Mouse (Mus musculus): ENCODE data around the gene Ptprd. TPM values are rescaled to one million over a fixed set of nuclear protein-coding genes. Genes with fewer than 3 reads are reported as not detected.

Ptprd gene
- polyA plus RNA-seq (2012; rRNA removed), result 6.7 and 7.8 TPM in 2 replicates

DNA sequence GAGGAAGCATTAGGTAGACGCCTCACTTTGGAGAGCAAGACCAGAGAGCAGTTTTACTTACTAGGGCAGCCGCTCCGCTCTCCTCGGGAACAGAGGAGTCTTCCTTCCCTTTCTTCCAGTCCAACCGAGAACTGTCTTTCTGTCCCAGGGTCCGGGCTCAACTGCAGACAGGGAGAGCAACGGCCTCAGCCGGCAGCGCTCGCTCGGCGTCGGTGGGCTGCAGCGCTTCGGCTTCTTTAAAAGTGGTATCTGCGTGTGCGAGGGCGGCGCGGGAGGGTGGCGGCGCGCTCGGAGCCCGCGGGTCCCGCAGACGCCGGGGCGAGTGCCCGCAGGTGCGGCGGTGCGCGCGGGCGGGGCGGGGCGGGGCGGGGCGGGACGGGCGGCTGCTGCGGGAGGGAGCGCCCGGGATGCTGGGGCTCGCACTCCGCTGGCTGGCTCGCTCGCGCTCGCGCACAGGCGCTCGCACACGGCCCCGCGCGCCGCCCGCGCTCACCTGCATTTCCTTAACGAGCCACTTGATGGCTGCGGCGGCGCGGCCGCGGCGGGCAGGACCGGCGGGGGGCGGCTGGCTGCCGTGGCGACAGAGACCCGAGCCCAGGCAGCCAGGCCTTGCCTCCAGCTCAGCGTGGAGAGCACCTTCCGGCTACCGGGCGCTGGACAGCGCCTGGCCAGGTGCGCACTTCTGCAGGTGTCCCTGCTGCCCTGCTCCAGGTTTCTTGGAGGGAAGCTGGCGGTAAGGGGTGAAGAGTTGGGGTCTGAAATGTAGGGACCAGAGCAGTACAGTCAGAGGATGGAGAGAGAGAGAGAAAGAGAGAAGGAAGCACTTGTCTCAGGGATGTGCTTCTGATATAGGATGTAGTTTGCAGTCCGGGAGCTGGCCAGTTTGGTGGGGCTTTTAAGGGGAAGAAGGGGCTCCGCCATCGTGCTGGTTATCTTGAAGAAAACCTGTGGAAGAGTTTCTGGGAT lies at the start of gene Ptprd:
Gene Ptprd (minus strand): TSS at position 433 of the 966 bp plus-strand sequence.
- no peak for DNase-seq (ENCODE audit: low read depth)

GRCm38 (mm10) chr4:78235820-78236219 lies 24.1 kb upstream of the Ptprd start:
- DNase-seq (ENCODE audit: low read depth), result no peak

DNA sequence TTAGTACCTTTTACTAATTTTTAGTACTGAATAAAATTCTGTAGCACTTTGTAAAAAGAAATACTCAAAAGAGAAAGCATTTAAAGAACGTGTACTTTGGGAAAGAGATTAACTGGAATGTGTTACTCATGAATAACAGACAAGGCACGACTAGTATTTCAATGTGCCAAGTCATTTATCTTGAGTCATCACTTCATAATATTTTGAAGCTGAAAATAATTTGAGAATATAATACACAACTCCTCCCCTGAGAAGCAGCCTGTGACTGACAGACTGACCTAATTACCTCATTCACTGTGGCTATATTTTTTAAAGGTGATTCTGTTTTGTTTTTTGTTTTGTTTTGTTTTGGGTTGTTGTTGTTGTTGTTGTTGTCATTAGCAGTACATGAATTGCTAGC lies 23.6 kb upstream of the Ptprd start:
- no peak for DNase-seq (ENCODE audit: low read depth)

GRCm38 (mm10) chr4:78234681-78235080 lies 22.9 kb upstream of the Ptprd start:
- DNase-seq (ENCODE audit: low read depth), result no peak

DNA sequence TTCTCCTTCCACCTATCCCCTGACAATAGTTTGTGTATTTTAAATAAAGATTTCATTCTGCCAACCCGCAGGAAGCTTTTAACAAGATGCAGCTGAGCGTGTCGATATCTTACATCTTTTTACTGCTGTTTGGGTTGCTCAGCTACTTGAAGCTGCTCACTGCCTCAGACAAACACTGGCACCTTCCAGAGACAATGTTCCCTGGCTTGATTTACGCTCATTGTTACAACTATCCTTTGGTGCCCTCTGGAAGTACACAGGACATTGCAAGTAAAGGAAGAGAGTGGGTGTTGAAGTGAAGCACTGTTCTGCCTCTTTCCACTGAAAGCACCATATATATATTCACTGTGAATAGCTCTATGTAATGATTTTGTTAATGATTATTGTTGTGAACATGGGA lies 2.2 kb upstream of the Ptprd start:
- no peak for DNase-seq (ENCODE audit: low read depth)

DNA sequence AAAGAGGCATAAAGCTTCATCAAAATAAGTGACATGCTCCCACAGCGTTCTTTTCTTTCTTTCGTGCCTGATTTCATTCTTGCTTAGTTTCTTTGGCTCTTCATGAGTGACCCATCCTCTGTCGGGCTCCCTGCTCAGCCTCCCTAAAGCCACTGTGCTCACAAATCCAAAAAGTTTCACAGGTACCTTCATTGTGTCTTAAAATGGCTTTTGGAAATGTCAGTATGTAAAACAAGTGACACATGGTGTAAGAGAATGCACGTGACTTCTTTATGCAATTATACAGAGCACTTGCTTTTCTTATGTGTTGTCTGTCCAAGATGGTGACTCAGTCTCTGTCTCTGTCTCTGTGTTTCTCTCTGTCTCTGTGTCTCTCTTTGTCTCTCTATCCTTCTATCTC lies 1.2 kb upstream of the Ptprd start:
- DNase-seq (ENCODE audit: low read depth), result no peak

- DNase-seq (ENCODE audit: low read depth), result no peak
Measured at GRCm38 (mm10) chr4:78210878-78211528, 758 bp downstream of the Ptprd start.

DNA sequence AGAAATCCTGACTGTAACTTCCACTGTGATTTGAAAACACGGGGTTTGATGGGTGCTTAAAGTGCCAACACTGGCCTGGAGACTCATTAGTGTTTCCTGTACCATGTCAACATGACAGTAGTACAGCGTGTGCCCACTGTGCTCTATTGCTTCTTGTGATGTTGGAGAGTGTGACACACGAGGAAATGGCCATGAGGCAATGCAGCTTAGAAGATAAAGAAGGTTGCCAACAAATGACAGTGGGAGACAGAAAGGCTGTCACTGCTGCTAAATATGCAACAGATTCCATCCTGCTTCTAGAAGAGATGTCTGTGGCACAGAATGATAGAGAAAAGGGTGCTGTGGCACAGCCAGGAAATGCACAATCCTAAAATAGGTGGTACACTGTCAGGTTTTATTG lies 6.7 kb downstream of the Ptprd start:
- no peak for DNase-seq (ENCODE audit: low read depth)

- DNase-seq (ENCODE audit: low read depth), result no peak
Measured at GRCm38 (mm10) chr4:78168447-78168846, 43.3 kb downstream of the Ptprd start.

- DNase-seq (ENCODE audit: low read depth), result no peak
Measured at GRCm38 (mm10) chr4:78160451-78160850, 51.3 kb downstream of the Ptprd start.

DNA sequence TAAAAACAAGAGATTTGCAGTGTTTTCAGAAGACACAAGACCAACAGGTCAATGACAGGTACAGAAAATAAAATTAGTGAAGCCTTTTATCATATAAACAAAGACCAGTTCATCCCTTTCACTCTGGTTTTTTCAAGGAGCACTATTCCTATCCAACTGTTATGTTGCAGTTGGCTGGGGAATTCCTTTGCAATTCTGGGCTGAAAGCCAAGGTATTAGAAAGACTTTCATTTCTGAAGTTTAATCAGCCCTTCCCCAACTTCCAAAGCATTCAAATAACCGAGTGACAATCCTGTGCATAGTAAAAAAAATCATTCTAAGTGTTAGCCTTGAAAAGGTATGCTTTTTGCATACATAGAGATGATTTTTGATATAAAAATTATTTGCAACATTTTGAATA lies 61.2 kb downstream of the Ptprd start:
- no peak for DNase-seq (ENCODE audit: low read depth)

DNA sequence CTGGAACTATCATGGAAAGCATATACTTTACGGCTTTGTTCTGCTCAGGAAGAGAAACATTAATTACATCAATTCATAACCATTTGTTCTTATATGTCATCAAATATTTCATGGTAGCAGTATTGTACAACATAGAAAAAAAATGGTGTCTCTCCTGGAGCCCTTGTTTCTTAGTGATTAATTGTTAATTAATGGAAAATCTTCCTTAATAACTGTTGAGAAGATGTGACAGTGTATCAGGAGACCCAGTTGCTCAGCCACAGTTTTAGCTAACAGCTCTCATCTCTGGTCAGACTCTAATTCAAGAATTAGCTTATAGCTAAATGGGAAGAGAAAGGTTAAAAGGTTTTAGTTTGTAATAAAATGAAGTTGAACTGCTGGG lies 69.0 kb downstream of the Ptprd start:
- no peak for DNase-seq (ENCODE audit: low read depth)

DNA sequence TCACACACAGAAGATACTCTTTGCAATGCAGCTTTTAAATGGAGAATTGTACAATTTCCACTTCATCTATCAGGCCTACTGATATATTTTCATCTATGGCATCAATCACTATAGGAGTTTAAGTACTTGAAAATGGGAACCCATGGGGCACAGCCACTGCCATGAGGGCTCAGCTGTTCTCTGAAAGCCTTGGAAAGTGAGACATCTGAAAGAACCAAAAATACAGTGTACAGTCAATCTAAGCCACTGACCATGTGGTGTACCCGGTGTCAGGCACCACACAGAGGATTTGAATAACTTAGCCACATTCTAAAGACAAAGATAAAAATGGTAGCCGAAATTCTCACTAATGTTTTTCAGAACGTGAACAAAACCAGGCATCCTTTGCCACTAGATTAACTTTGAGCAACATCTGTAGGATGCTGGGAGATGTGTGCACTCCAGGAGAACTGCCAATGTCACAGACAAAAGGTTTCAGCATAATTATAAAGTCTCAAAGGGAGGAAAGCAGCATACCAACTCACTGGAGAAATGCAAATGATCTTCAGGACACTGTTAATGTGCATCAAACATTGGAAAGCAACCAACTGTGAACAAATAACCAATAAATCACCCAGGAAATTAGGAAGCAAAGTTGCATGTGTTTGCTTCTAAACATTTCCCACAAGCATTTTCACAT lies 69.5 kb downstream of the Ptprd start:
- no peak for DNase-seq (ENCODE audit: low read depth)

- no peak for DNase-seq (ENCODE audit: low read depth)
Measured at GRCm38 (mm10) chr4:78110898-78111297, 100.9 kb downstream of the Ptprd start.

DNA sequence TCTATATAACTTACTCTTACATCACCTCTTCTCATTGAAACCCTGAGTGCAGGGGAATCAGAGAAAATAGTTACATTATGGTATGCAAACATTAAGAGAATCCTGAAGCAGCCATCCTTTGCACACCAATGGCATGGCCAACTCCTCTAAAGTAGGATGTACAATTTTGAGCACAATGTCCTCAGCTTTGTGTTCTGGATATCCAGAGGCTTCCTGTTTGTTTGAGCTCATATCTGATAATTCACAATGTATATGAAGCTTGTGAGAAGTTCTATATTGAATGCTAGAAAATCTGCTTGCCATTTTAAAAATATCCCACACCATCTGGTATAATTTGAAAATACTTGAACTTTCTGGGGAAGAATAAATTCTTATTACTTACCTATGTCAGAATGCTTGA lies 114.2 kb downstream of the Ptprd start:
- no peak for DNase-seq (ENCODE audit: low read depth)

- no peak for DNase-seq (ENCODE audit: low read depth)
Measured at GRCm38 (mm10) chr4:78082744-78083143, 129.0 kb downstream of the Ptprd start.

- DNase-seq (ENCODE audit: low read depth), result no peak
Measured at GRCm38 (mm10) chr4:78077499-78077898, 134.3 kb downstream of the Ptprd start.

DNA sequence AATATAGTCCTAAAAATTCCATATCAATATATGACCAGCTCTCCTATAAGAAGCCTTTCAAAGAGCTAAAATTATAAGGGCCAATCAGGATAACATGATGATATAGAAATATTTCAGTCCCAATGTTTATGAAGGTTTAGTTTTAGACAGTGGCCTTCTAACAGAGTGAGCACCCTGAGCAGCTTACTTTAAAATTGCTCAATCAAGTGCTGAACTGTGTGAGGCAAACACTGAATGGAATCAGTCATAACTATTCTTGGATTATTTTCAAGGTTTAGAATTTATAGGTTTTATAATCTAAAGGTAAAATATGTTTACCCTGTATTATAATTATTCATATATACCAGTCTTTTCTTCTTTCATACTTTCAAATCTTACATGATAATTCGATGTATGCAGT lies 134.7 kb downstream of the Ptprd start:
- no peak for DNase-seq (ENCODE audit: low read depth)

DNA sequence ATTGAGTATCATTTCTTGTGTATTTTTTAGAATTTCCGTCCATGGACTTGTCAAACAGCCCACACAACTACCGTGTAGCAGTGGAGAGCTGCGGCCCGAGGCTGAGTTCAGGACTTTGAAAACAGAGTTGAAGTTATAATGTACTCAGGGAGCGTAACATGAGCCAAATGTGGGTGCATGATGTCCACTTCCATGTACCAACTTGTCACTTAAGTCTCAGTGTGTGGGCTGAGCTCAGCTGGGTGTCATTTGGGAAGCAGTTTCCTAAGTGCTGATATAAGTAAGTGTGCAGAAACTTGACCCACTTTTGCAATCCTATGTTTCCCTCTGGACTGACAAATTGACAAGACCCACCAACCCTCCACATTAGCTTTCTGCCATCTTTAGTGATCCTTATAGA lies 173.4 kb downstream of the Ptprd start:
- no peak for DNase-seq (ENCODE audit: low read depth)

GRCm38 (mm10) chr4:78002065-78002464 lies 209.7 kb downstream of the Ptprd start:
- no peak for DNase-seq (ENCODE audit: low read depth)

GRCm38 (mm10) chr4:77992709-77993108 lies 219.1 kb downstream of the Ptprd start:
- DNase-seq (ENCODE audit: low read depth), result no peak

DNA sequence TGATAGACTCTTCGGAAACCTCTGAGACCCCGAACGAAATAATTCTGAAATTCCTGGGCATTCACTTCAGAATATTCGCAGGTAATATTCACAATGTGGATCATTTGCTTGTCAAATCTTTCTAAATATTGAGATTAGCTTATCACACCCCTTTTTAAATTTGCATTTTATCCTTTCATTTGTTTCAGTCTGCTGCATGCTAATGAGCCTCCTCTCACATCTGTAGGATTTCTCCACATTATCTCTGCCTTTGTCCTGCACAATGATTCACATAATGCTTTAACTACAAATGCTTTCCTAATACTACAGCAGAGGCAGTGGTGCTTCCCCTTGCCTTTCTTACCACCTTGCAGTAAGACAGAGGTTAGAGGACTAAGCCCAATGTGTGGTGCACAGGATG lies 229.7 kb downstream of the Ptprd start:
- no peak for DNase-seq (ENCODE audit: low read depth)

- DNase-seq (ENCODE audit: low read depth), result no peak
Measured at GRCm38 (mm10) chr4:77961711-77962110, 250.1 kb downstream of the Ptprd start.
